Comparison of ENCODE assay signal across 13 mouse cellular contexts in the genomic region with DNA sequence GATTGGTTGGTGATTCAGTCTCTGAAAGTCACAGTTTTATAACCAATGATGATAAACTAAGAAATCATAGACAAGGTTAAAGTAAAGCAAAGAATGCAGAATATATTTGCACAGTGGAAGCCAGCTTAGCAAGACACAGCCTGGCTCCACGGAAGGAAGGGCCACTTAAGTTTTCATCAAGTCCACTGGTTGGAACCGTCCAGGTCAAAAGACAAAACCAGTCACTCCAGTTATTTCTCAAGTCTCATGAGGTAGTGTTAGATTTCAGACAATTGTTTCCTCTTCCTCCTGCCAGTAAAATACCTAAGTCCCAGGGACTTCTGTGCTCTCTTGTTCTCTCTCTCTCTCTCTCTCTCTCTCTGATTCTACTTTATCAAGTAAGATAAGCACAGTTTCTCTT.
"Had no signal": no experiment of that assay in that cellular context is flagged by ENCODE, and none has a peak within 500 bp of the region (broad histone marks: within the 10 kb centered on the region; RNA-seq: fewer than 3 reads in every experiment).

No protein-coding gene starts in this region.

- H3K36me3 ChIP-seq: liver, embryonic 12.5 days; midbrain, embryonic 15.5 days; neural tube, embryonic 12.5 days had no signal

- H3K27me3 ChIP-seq: liver, embryonic 12.5 days; megakaryocyte, embryonic 14.5 days; midbrain, embryonic 15.5 days; neural tube, embryonic 12.5 days had no signal

- DNase-seq: kidney, adult 18-20 months; kidney, postnatal 10 days; left cerebral cortex, postnatal 4 days; right cerebral cortex, postnatal 4 days; spleen, adult 18-20 months; thymus, adult 18-20 months had no signal

- H3K4me1 ChIP-seq: liver, embryonic 12.5 days; megakaryocyte, embryonic 14.5 days; midbrain, embryonic 15.5 days; neural tube, embryonic 12.5 days had no signal

- ATAC-seq: liver, embryonic 12.5 days; midbrain, embryonic 15.5 days had no signal

- H3K9me3 ChIP-seq: liver, embryonic 12.5 days; megakaryocyte, embryonic 14.5 days; midbrain, embryonic 15.5 days; neural tube, embryonic 12.5 days had no signal

- H3K9ac ChIP-seq: hindbrain, embryonic 14.5 days; liver, embryonic 12.5 days; midbrain, embryonic 15.5 days; neural tube, embryonic 12.5 days had no signal

- H3K4me3 ChIP-seq: liver, embryonic 12.5 days; megakaryocyte, embryonic 14.5 days; midbrain, embryonic 15.5 days; neural tube, embryonic 12.5 days had no signal

- H3K4me2 ChIP-seq: hindbrain, embryonic 14.5 days; liver, embryonic 12.5 days; midbrain, embryonic 11.5 days; midbrain, embryonic 15.5 days; neural tube, embryonic 12.5 days had no signal

- H3K27ac ChIP-seq: hindbrain, embryonic 14.5 days; liver, embryonic 12.5 days; macrophage; midbrain, embryonic 15.5 days; neural tube, embryonic 12.5 days had no signal
